Mouse (Mus musculus): ENCODE measurements around the gene Gria4.
"Not testable (repeated sequence)": the region's sequence is repeated elsewhere in the genome, so short reads cannot be mapped to it uniquely, and the experiment has no call there.

The Gria4 gene

DNA sequence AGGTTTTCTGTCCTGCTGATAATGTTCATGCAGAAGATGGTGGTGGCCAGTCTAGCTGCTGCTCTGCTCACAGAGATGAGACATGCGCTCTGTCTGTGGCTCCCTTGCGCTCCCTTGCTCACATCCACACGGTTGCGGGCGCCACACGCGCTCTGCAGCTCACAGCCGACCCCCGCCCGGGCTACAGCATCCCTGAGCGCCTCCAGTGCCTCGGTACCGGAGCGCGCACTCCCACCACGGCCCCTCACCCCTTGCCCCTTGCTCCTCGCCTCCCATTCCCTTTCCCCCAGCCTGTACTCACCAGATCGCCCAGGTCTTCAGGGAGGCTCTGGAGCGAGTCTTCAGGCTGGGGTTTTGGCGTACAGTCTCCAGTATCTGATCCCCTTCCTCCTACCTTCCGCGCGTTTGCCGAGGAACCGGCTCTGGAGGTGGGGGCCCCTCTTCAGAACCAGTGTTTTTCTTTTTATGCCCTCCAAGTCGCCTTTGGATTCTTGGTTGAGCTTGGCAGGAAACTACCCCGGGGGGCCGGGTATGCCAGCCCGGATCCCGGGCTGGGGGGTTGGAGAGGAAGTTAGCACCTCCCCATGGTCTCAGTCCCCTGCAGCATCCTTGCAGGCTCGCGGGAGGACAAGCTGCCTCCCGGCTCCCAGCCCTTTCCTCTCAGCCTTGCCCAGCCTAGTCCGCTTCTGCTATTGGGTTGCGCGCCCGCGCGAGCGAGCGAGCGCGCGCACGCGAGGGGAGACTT is at the start of gene Gria4:
Gria4 (minus strand) TSS at position 691 of the 745 bp plus-strand sequence.
- peak; percentile 19 for DNase-seq (ENCODE audit: low spot score)

DNA sequence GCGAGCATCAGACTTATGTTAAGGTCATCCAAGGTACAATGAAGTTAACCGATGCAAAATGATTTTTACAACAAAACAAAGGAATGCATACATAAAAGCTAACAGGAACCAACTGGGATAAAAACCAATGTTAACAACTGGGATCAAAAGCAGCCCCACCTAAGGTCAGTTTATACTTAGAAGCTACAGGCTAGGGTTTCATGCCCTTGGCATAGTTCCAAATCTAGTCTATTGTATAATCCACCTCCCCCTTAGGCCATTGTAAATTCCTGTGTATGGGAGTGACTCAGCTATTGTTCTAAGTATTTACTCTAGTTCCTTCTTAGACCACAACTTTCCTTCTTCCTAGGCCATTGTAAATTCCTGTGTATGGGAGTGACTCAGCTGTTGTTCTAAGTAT is 14.9 kb upstream of the Gria4 start:
- not testable (repeated sequence) for DNase-seq (ENCODE audit: low spot score)

GRCm38 (mm10) chr9:4803151-4803755 is 7.2 kb upstream of the Gria4 start:
- DNase-seq (ENCODE audit: low spot score), result no peak

DNA sequence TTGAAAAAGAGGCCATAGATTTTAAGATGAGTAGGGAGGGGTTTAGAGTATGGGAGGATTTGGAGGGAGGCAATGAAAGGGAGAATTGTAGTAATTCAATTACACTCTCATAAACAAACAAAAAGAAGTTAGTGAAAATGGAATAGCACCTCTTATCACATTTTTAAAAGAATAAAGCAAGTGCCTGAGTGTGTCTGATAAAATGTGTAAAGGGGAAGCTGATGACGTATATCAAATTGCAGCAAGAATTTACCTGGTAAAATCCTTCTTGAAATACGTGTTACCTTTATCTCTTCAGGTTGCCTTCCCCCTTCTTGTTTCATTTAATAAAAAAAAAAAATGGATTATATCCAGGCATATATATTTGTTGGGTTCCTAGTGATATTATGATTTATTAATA is 1.4 kb upstream of the Gria4 start:
- no peak for DNase-seq (ENCODE audit: low spot score)

GRCm38 (mm10) chr9:4796289-4796645 is 233 bp upstream of the Gria4 start:
- no peak for DNase-seq (ENCODE audit: low spot score)

GRCm38 (mm10) chr9:4795075-4795474 is 959 bp downstream of the Gria4 start:
- DNase-seq (ENCODE audit: low spot score), result no peak

DNA sequence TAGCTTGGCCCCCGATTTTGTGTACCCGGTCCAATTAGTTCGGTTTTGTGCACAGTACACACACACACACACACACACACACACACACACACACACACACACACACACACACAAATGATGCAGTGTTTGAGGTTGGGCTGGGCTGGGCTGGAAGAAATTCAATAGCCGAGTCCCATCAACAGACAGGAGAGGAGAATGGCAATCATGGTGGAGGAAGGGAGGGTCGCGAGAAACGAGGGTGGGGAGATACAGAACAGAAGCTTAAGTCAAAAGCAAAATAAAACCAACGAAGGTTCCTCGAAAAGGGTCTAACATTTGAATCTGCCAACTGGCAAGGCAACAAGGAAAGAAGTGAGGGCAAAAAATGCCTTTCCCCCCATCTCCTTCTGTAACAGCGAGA is 1.6 kb downstream of the Gria4 start:
- DNase-seq (ENCODE audit: low spot score), result no peak

- not testable (repeated sequence) for DNase-seq (ENCODE audit: low spot score)
These were observed 46.6 kb downstream of the Gria4 start for GRCm38 (mm10) chr9:4749407-4749806.

DNA sequence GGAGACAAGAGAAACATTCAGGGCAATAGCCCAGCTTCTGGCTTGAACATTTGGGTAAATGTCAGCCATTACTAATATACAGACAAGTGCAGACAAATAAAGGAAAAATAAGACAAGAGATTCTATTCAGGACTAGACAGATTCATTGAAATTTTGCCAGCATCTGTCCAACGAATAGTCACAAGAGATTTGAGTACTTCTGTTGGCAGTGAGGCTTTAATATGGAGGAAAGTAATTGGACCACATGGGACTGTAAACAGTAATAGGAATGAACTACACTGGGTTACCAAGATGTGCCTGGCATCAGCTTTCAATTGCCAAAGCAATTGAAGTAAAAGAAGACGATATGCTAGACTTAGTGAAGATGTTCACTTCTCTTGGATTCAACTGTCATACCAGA is 81.9 kb downstream of the Gria4 start:
- no peak for DNase-seq (ENCODE audit: low spot score)

DNA sequence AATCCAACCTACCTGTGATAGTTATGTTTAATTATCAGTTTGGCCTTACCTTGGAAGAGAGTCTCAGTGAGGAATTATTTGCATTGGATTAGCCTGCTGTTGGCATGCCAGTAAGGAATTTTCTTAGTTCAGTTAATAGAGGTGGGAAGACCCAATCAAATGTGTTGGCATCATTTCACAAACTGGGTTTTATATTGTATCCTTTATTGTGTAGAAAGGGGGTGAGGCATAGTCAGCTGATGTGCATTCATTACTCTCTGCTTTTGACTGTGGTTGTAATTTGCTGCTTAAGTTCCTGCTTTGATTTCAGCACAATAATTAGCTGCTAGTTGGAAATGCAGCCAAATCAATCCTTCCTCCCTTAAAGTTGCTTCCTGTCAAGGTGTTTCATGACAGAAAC is 83.7 kb downstream of the Gria4 start:
- DNase-seq (ENCODE audit: low spot score), result no peak

GRCm38 (mm10) chr9:4687149-4687548 is 108.9 kb downstream of the Gria4 start:
- no peak for DNase-seq (ENCODE audit: low spot score)

DNA sequence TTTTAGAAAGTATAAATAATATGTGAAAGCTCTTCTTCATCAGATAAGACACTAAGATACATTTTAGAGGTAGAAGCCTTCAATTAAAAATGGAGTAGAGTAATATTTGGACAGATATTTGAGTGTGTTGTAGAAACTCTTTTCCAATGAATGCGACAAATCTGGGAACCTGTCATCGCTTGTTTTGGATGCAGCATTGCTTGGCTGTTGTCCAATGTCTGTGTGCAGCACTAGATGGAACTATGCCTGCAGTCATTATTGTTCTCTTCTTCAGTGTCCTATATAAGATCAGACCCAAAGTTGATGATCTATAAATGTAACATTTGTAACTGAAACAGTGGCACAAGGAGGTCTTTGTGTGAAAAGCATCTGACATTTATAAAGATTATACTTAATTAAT is 115.8 kb downstream of the Gria4 start:
- no peak for DNase-seq (ENCODE audit: low spot score)

DNA sequence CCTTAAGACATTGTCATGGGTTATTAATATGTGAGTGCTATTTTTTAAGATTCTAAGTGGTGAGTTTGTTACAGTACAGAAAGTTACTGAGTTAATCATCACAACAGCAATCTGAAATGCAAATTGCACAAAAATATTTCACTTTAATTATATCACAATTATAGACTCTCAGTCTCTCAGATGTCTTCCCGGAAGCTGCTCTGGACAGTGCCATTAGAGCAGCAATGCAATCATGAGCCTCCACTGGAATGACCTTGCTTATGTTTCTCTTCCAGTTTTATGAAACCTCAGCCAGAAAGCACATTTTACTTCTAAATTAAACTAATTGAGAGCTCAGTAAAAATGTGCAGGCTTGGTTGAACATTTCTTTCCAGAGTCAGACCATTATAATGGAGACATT is 116.9 kb downstream of the Gria4 start:
- DNase-seq (ENCODE audit: low spot score), result no peak

DNA sequence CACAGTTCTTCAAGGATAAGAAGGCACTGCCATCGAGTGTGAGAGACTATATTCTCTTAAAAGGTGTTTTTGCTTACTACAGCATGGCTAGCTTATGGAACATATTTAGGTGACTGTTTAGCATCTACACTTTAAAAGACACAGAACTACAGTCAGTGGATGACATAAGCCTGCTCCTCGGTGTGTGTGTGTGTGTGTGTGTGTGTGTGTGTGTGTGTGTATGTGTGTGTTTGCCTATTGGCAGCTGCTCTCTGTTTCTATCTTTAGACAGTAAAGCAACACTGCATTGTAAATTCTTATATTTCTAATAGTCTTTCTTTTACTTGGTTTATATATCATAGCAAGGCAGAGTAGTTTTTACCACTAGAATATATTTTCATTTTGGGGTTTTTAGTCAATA is 130.3 kb downstream of the Gria4 start:
- DNase-seq (ENCODE audit: low spot score), result no peak

GRCm38 (mm10) chr9:4662421-4662820 is 133.6 kb downstream of the Gria4 start:
- no peak for DNase-seq (ENCODE audit: low spot score)

GRCm38 (mm10) chr9:4658951-4659350 is 137.1 kb downstream of the Gria4 start:
- no peak for DNase-seq (ENCODE audit: low spot score)

DNA sequence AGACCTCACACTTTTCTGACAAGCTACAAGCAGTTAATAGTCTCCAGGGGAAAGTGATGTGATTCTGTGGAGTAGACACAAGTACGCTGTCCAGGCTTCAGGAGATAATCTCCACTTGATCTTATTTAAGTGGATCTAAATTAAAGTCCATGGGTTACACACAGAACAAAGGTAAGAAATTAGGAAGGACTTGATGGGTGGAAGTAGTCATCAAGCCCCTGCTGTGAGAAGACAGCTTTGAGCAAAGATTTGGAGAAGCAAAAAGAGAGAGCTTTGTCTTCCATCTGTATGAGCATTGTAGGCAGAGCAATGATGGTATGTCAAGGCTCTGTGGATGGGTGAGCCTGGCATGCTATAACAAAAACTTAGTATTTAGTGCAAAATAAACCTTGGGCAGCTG is 141.7 kb downstream of the Gria4 start:
- no peak for DNase-seq (ENCODE audit: low spot score)

DNA sequence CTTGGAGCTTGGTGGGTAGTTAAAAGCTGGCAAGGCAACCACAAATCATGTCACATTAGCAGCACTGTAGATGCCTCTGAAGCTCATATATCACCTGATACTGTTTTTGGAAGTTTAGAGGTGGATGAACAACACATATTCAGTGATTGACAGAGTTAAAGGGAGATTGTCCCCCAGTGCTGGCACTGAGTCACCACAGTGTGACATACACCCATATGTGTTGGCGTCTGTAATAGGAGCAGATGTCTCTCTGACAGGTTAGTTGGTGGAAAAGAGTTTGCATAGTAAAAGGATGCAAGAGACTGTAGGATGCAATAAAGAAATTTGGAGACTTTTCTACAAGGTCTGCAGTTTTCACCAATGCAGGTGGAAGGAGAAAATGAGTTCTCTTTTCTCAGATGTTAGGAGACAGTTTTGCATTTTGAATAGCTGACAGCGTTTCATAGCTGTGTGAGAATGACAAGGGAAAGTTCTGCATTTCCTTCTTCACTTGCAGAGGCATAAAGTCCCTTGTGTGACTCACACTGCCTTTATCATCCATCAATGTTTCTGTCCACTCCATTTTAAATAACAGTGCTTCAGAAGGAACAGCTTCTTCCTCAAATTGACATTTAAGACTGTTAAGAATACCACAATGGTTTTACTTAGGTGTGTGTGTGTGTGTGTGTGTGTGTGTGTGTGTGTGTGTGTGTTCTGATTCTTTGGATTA is 156.7 kb downstream of the Gria4 start:
- DNase-seq (ENCODE audit: low spot score), result no peak

DNA sequence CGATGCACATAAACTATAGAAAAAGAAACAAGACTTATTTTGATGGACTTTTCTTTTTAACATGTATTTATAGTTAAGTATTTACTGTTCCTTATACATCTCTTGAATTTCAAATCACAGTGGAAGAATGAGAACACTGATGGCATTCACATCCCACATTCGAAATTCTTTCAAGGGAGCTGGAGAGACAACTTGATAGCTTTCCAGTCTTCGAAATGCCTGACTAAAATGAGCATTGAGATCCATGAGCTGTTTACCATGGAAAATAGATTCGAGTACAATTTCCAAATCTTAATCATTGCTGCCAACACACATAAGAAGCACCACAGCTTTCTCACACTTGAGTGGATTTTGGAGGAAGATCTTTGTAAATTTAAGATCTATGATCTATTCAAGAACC is 164.1 kb downstream of the Gria4 start:
- DNase-seq (ENCODE audit: low spot score), result no peak

DNA sequence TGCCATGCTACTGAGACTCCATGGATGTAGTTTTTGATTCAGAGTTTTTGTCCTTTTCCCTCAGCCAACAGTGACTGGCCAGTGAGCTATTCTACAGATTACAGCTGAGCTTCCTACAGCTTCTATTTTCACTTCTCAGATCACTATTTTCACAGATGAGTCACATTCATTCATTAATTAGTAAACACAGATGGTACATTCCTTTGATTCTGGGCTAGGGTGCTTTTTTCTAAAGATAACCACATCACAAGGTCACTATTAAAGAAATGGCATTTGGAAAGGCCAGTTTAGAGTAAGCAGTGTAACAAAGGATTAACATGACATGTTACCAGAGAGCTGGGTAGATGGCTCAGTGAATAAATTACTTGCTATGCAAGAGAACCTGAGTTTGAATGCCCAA is 180.7 kb downstream of the Gria4 start:
- DNase-seq (ENCODE audit: low spot score), result no peak

DNA sequence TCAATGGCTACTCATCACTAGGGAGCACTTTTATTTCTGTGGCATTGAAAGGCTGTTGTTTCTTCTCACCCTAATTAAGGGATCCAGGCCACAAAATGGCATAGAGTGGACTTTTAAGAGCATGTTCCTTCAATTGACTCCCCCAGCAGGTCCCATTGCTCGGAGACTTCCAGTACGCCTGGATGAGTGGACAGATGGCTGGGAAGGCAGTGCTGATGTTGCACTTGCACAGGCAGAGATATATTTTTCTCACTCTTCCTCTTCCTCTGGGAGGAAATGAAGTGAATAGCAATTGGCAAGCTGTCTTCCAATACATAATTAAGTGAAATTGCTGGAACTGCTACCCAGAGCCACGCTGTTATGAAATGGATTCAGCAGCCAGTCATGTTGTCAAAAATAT is 190.7 kb downstream of the Gria4 start:
- DNase-seq (ENCODE audit: low spot score), result no peak

- DNase-seq (ENCODE audit: low spot score), result no peak
These were observed 191.8 kb downstream of the Gria4 start for GRCm38 (mm10) chr9:4604236-4604635.

GRCm38 (mm10) chr9:4601788-4602187 is 194.2 kb downstream of the Gria4 start:
- DNase-seq (ENCODE audit: low spot score), result no peak

Measured in testis, postnatal 14 days (tissue).